Mouse (Mus musculus): ENCODE data around the gene Sh3gl1. TPM values are rescaled to one million over a fixed set of nuclear protein-coding genes. Genes with fewer than 3 reads are reported as not detected.

Sh3gl1 gene
- total and polyA plus RNA-seq, 3 experiments = 41.0 to 78.4 TPM; not detected in 1

- Histone ChIP-seq H3K4me3 (ENCODE audit: control insufficient read depth in 1 of 2, insufficient read depth in 1 of 2, low read depth in 2 of 2, low read length in 2 of 2) (no peak overlapping the region), H3K9ac (ENCODE audit: control insufficient read depth, low read depth, low read length, poor library complexity, severe bottlenecking) (no peak overlapping the region), H3K27me3 (ENCODE audit: control insufficient read depth in 1 of 2, insufficient read depth in 2 of 2, low read length in 2 of 2) (peaks cover 0 to 1% of the 10 kb centered on the region in 2 experiments; a peak in 2 of 4 replicates), H3K4me1 (ENCODE audit: control insufficient read depth in 1 of 2, insufficient read depth in 2 of 2, low read length in 2 of 2) (no peaks in the 10 kb centered on the region), H3K27ac (ENCODE audit: control insufficient read depth, low read depth, low read length) (no peak overlapping the region), H3K9me3 (replicated peaks; ENCODE audit: insufficient read depth, low read length) (no peaks in the 10 kb centered on the region), H3K79me2 (ENCODE audit: control insufficient read depth, insufficient read depth, low read length, poor library complexity) (no peaks in the 10 kb centered on the region), H3K36me3 (ENCODE audit: control insufficient read depth in 1 of 2, insufficient read depth in 2 of 2, low read length in 2 of 2) (no peaks in the 10 kb centered on the region)
- DNase-seq (ENCODE audit: low read depth, low spot score) = no peak
- TF ChIP-seq SMC3 (IDR thresholded peaks at IDR 0.05; ENCODE audit: low read depth, low read length) = no peak
- TF ChIP-seq UBTF (IDR thresholded peaks at IDR 0.05; ENCODE audit: borderline replicate concordance, insufficient read depth, low read depth, low read length) = no peak
- TF ChIP-seq MEF2A (IDR thresholded peaks at IDR 0.05; ENCODE audit: extremely low read depth, insufficient replicate concordance, low read depth, low read length, poor library complexity, severe bottlenecking) = no peak
- TF ChIP-seq RAD21 (IDR thresholded peaks at IDR 0.05; ENCODE audit: low read depth, low read length) = no peak
- TF ChIP-seq GABPA (IDR thresholded peaks at IDR 0.05; ENCODE audit: low read depth, low read length) = no peak
- no peak for TF ChIP-seq TBP (IDR thresholded peaks at IDR 0.05; ENCODE audit: low read depth, low read length)
- TF ChIP-seq MYC (IDR thresholded peaks at IDR 0.05; ENCODE audit: low read depth, low read length) = no peak
- no peak for TF ChIP-seq ZNF384 (IDR thresholded peaks at IDR 0.05; ENCODE audit: low read depth, low read length)
- no peak for TF ChIP-seq MYB (IDR thresholded peaks at IDR 0.05; ENCODE audit: low read depth, low read length)
Measured at GRCm38 (mm10) chr17:55999794-56000499, 36.5 kb downstream of the Sh3gl1 start.

- Histone ChIP-seq H3K27me3 (ENCODE audit: control insufficient read depth in 1 of 2, insufficient read depth in 2 of 2, low read length in 2 of 2) (peaks cover 2 to 6% of the 10 kb centered on the region in 2 experiments; a peak in 3 of 4 replicates), H3K9ac (ENCODE audit: control insufficient read depth, low read depth, low read length, poor library complexity, severe bottlenecking) (no peak overlapping the region), H3K36me3 (ENCODE audit: control insufficient read depth in 1 of 2, insufficient read depth in 2 of 2, low read length in 2 of 2) (no peaks in the 10 kb centered on the region), H3K27ac (ENCODE audit: control insufficient read depth, low read depth, low read length) (no peak overlapping the region), H3K4me3 (ENCODE audit: control insufficient read depth in 1 of 2, insufficient read depth in 1 of 2, low read depth in 2 of 2, low read length in 2 of 2) (no peak overlapping the region), H3K9me3 (replicated peaks; ENCODE audit: insufficient read depth, low read length) (no peaks in the 10 kb centered on the region), H3K79me2 (ENCODE audit: control insufficient read depth, insufficient read depth, low read length, poor library complexity) (no peaks in the 10 kb centered on the region), H3K4me1 (ENCODE audit: control insufficient read depth in 1 of 2, insufficient read depth in 2 of 2, low read length in 2 of 2) (no peaks in the 10 kb centered on the region)
- TF ChIP-seq RCOR1 (IDR thresholded peaks at IDR 0.05; ENCODE audit: low read depth, low read length) (no peak), TBP (IDR thresholded peaks at IDR 0.05; ENCODE audit: low read depth, low read length) (no peak), ELF1 (IDR thresholded peaks at IDR 0.05; ENCODE audit: low read depth, low read length) (no peak), POLR2AphosphoS5 (IDR thresholded peaks at IDR 0.05; ENCODE audit: borderline replicate concordance, low read depth, low read length) (no peak), NELFE (IDR thresholded peaks at IDR 0.05; ENCODE audit: low read depth, low read length) (no peak), MAX (IDR thresholded peaks at IDR 0.05; ENCODE audit: low read length) (no peak), RAD21 (IDR thresholded peaks at IDR 0.05; ENCODE audit: low read depth, low read length) (no peak)
- DNase-seq (ENCODE audit: low read depth, low spot score) = no peak
Measured at GRCm38 (mm10) chr17:55996007-55996406, 40.4 kb downstream of the Sh3gl1 start.
